Mouse (Mus musculus) fat pad, adult 2 months (tissue): ENCODE data around the gene Alpk1.

Source experiments
- DNase-seq: peaks from one replicate; pipeline ENCODE4 v3.0.0-alpha.2; 2011; ENCODE audit warnings: low read depth, low spot score; ENCODE audit errors: extremely low read depth

Alpk1 gene

DNA sequence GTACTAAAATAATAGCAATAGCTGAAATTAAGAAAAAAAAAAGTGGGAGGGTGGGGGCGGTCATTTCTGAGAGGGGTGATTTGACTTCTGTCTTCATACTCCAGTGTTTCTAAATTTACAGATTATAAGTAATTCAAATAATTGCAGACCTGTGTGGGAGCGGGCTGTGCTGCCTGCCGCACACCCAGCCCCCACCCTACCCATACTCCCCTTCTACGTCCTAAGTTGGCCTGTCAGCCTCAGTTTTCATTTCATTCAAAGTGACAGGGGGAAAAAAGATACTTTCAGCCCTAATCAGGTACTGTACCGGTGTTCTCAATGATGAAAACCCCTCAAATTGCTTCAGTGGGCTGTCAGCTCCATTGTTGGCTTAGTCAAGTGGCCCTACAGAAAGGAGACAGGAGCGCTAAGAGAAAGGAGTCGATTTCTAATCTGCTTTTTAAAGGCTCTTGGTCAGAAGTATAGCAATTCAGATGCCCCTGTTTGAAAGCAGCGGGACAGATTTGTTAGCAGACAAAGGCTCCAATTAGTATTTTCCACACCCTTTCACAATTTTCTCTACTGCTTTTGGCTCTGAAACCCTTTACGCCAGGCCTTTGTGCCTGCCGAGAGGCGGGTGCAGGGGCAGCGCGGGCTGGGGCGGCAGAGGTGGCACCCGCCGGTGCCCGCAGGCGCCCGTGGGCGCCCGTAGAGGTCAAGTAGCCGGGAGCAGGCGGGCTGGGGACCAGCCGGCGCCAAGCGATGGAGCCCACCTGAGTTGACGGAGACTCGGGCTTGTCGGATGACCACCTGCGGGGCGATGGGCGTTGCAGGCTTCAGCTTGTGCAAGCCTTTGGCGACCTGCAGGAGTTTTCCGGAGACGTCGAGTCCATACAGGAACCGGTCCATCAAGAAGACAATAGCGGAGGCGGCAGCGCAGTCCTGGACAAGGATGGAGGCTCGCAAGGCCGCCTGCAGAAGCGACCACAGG is 85.2 kb downstream of the Alpk1 start:
- DNase-seq = peak; percentile 14

DNA sequence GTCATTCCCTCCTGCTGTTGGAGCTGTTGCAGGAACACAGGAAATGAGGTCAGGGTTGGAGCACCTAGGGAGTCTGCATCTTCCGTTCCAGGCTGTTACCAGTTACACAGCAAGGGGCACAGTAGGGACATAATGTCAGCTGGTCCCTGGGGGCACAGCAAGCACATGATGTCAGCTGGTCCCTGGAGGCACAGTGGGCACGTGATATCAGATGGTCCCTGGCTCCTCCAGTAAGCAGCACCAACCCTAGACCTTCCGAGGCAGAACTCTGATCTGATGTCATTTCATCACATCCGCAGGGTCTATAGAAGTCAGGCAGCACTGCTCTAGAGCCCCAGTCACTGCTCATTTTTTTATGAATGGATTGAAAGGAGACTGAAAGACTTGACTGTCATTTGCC is 89.1 kb downstream of the Alpk1 start:
- no peak for DNase-seq

DNA sequence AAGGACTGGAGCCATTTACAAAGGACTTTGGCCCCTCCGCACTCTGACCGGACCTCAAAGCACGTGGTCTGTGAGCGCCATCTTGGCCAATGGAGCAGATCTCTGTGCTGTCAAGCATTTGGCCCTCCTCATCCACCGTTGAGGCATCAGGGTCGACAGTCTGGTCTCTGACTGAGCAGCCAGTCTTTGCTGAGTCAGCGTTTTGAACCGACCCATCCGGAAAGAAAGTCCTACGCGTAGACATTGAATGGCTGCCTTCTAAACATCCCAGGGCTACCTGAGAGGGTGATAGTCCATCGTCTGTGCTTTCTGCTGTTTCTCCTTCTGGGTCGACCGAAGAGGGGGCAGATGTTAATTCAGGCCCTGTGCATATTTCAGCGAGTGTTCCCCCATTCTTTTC is 100.6 kb downstream of the Alpk1 start:
- DNase-seq = no peak

DNA sequence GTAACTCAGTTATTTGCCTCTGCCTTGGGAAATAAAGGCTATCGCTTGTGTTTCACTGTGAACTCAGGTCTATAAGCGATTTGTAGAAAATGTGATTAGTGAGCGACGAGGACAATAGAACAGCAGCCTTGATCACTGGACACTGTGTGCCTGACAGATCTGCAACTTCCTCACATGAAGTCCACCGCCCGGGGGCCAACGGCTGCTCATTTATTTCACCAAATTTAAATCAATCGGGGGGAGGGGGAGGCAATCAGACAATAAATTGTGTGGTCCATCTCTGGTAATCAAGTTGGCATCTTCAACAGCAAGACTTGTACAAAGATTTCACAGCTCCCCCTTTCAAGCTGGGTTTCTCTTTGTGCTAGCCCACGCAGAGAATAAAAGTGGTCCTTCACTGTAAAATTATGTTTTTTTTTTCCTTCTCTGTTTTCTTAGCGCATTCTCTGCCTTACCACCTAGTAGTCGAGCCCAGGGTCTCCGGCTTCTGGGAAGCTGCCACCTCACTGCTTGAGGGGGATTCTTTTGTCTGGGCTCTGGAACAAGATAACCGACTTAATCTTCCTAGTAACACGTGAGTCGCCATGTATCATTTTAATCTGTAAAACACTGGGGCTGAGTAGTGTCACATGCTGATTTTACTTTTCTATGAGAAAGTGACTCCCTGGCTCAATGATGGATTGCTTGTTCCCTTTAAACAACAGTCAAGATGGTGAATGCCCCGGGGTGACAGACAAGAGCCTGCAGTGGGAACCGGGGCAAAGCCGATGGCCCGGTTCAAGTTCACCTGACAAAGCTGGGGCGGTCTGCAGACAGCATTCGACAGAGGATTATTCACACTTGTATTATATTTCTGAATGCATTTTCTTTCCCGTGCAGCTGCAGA is 118.4 kb downstream of the Alpk1 start:
- DNase-seq = no peak

DNA sequence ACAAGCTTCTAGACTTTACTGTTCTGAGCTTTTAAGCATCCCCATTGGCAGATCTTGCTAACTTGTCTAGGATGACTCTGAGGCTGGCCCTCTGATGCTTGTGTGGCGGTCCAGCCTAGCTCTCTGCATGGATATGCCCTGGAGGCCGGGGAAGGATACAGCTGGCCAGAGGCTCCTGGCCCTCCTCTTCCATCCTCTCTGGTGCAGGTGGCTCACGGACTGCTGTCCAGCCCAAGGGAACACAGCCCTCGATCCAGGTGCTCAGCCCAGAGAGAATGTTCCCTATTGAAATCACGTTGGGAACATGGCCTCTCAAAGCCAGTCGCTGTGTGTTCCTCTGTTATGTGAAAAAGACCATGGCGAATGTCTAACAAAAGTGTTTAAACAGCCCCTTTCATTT is 119.6 kb downstream of the Alpk1 start:
- DNase-seq = no peak

DNA sequence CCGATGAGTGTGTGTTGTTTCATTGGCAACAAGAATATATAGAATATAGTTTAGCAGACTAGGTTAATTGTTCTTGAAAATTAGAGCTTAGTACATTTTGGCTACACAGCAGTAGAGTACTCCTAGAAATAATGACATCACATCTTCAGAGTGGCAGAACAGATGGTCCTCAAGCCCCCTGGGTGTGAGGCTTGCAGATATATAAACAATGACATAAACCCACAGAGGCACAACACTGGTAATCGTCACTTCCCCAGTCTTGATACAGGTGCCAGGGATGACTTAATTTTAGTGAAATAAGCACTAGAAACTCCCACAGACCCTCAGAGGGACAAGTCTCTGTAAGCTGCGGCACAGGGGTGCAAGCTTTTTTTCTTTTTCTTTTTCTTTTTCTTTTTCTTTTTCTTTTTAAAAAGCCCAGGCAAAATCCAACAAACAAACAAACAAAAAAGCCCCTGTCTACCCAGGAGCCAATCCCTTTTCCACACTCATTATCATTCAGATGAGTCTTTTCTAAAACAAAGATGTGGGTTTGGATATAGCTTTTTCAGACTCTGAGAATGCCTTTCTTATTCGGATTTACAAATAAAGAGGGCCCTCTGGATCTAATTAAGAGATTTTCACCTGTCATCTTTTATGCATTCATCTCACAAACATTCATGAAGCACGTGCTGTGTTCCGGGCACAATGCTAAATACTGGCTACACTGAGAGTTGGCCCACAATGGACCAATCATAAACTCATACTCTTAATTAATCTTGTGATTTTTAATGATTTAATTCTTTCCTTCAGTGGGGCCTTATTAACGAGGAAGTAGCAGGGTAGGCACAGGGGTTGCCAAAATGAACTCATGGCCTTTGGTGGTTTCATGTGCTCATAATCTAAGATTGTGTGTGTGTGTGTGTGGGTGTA is 128.3 kb downstream of the Alpk1 start:
- DNase-seq = no peak

DNA sequence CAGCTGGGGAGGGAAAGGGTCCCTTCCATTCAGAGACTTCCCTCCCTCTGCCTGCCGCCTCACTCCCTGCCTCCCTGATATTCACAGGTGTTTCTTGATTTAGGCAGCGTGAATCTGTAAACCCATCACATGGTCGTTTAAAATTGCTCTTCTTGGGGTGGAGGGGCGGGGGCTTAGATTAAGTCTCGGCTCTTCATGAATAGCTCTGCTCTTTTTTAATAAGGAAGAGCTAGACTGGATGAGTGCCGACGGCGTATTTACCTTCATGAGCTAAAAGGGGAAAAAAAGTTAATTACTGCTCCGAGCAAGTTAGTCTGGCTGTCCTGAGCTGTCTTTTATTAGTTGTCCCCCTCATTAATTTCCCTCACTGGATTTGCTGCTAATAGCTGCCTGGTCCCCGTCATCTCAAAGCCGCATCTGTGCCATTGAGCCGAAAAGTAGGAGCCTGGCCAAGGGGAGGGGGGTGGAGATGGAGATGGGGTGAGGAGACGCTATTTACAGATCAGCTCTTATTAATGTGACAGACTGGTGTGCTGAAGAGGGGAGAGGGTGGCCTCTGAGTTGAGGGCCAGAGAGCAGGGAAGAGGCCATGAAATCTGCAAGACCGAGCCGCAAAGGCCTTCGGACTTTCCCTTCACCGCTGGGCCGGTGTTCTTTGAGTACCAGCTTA is 134.0 kb downstream of the Alpk1 start:
- no peak for DNase-seq

DNA sequence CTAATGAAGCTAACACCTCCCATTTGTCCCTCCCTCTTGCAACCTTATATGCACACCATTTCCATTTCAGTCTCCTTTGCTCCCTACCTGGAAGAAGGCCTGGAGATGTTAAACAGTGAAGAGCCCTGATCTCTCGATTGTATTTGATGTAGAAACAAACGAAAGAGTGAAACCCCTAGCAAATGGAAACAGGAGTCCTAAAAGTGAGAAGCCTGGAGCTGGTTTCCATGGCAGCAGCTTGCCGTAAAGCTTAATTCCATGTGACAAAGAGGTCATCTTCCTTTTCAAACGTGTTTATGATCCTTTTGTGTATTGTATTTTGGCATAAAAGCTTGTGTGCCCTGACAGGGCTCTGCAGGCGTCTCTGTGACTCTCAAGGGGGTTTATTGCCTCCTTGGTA is 138.1 kb downstream of the Alpk1 start:
- DNase-seq = no peak

DNA sequence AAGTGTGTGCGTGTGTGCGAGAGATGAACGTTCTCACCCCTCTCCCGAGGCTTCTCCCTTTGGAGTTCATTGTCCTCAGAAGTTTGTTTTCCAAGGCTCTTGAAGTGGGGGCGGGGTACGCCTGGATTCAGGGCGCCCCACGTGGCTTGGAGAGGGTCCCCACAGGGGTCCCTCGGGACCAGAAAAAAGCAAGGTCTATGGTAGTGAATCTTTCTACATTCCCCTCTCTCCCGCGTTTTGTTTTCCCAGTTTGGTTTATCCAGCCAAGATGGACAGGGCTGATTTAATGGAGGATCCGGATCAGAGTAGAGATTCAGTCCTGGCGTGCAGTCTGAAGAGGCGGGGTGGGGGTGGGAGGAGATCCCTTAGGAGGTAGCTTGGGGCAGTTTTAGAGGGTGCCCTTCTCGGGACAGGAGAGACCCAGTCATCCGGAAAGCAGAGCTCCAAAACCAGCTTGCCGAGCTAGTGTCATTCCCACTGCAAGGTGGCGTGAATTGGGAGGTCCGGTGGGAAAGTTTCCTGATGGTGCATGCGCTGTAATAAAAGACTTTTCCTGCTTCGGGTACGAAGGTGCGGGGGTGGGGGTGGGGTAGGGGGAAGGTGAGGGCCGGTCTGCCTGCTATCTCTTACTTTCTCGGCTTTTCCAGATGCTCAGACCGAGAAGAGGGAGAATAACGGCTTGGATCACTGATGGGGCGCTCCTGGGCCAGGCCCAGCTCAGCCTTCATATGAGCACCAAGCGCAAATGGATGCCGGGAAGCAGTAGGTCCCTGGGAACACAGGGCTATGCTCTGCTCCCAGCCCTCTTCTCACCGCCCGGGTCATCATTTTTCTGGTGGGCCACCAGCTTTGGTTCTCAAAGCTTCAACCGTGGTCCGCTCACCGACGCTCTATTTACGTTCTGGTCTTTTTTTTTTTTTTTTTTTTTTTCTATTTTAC is 139.3 kb downstream of the Alpk1 start:
- DNase-seq = no peak

DNA sequence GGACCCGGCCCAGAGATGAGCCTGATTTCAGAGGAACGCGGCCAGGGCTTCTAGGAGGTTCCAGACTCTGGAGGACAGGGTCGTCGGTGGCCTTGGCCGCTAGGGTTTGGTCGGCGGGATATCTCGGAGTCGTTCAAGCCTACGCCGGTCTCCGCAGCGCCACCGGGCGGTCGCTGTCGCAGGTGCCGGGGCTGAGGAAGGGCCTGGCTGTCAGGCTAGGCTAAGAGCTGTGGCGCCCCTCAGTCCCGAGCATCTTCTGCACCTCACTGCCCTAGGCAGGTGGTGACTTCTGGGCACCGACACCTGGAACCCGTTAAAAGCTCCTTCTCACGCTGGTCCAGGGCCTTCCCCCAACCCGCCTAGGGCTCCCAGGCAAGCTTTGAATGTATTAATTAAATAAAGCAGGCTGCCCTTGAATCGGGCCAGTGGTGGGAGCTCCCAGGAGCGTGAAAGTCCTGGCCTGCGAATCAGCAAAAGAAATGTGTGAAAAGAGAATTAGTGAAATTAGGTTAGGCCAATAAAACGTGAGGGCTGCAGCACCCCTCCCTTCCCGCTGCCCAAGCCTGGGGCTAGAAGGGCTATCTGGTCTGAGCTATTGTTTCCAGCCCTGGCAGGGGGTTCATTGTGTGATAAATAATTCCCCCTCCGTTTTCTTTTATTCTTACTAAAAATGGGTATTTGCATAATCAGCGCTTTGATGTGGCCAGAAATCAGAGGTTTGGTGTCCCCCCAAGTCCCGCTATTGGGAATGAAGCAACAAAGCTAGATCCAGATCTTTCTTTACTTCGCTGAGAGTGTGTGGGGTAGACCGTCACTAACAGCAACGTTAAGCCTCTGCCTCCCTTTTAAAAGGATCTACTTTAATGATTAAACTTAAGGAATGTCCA is 140.2 kb downstream of the Alpk1 start:
- DNase-seq = no peak

DNA sequence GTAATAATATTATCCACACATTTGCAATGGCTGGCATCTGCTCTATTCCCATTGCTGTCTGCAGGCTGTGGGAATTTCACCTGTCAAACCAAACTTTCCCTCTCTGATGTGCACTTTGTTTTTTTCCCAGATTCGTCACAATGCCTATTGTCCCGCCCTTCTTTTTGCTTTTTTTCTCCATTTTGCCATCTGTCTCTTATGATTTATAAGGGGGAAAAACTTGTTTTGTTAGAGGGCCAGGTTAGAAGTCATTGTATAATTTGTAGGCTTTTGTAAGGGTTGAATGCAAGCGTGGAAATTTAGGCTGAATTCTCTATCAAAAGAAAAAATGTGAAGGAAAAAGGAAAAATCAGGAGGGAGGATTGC is 145.4 kb downstream of the Alpk1 start:
- no peak for DNase-seq

DNA sequence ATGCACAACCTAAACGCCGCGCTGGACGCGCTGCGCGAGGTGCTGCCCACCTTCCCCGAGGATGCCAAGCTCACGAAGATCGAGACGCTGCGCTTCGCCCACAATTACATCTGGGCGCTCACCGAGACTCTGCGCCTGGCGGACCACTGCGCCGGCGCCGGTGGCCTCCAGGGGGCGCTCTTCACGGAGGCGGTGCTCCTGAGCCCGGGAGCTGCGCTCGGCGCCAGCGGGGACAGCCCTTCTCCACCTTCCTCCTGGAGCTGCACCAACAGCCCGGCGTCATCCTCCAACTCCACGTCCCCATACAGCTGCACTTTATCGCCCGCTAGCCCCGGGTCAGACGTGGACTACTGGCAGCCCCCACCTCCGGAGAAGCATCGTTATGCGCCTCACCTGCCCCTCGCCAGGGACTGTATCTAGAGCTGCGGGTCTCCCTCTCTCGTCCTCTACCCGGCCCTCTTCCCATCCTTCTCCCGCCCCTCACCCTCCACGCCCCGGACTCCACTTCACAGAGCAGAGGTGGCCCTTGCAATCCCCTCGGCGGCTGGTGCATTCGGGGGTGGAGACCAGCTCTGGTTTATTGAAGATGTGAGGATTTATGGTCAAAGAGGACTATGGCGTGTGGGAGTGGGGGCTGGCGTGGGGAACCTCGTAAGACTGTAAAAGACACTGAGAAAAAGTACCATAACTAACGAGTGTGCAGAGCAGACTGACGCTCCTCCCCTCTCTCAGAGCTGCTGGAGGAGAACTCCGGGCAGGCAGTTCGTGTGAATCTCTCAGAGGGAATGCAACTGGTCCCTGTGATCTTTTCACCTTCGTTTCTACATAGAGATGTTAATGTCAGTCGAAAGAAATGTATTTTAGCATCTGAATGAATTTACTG is 146.0 kb downstream of the Alpk1 start:
- DNase-seq = no peak

DNA sequence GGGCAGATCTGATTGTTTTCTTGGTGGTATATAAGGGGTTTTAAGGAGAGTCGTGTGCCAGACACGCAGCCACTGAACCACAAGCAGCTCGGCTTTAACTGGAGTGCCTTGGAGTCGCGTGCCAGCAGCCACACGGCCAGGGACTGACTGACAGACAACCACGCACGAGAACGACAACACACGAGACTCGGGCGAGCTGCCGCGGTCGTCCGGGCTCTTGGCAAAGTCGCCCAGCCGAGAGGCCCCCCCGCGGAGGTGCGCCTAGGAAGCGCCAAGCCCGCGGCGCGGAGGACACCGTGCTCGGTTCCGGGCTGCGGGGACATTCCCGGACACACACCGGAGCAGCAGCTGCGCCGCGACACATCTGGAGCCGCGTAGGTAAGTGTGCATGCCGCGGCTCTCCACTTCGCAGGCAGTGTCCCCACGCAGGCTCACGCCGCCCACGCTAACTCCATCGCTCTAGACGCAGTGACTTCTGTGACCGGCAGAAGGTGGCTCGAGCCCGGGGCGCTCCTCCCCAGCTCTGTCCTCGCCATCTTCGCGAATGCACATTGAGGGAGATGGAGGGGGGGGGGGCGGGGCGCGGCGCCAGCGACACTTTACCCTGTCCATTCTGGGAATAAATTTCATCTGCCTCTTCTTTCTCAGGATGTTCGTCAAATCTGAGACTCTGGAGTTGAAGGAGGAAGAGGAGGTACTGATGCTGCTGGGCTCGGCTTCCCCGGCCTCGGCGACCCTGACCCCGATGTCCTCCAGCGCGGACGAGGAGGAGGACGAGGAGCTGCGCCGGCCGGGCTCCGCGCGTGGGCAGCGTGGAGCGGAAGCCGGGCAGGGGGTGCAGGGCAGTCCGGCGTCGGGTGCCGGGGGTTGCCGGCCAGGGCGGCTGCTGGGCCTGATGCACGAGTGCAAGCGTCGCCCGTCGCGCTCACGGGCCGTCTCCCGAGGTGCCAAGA is 147.0 kb downstream of the Alpk1 start, which contains the start of gene Neurog2:
Neurog2 (plus strand) TSS at position 56 of the 953 bp plus-strand sequence.
- no peak for DNase-seq

DNA sequence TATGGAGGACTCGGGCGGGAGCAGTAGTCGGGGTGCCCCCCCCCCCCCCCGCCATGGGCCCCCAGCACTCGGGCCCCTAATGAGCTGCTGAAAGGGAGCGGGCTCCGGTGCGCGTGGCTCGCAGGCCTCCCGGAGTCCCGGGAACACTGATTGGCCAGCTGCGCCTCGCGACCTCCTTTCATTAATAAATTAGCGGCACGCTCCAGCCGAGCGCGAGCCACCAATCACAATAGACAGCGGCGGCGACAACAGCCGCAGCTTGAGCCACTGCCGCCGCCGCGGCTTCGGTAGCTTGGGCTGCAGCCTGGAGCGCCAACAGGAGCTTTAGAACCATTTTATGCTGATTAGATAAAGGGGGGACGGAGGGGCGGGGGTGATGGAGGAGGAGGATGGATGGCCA is 147.8 kb downstream of the Alpk1 start:
- no peak for DNase-seq

DNA sequence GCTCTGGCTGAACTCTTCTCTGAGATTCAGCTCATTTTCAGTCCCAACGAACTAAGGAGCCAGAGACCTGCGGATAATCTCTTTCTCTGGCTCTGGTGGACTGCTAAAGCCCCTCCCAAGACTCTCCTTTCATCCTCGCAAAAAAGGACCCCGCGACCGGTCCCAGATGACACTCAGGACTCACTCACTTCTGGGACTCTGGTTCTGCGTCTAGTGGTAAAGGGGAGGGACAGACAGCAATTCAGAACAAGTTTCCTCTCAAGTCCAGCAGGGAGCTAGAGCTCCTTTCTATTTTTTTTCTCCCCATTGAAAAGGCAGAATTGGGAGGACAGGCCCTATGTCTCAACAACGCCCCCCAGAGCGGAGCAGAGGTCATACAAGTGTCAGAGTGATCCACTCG is 148.7 kb downstream of the Alpk1 start:
- no peak for DNase-seq

DNA sequence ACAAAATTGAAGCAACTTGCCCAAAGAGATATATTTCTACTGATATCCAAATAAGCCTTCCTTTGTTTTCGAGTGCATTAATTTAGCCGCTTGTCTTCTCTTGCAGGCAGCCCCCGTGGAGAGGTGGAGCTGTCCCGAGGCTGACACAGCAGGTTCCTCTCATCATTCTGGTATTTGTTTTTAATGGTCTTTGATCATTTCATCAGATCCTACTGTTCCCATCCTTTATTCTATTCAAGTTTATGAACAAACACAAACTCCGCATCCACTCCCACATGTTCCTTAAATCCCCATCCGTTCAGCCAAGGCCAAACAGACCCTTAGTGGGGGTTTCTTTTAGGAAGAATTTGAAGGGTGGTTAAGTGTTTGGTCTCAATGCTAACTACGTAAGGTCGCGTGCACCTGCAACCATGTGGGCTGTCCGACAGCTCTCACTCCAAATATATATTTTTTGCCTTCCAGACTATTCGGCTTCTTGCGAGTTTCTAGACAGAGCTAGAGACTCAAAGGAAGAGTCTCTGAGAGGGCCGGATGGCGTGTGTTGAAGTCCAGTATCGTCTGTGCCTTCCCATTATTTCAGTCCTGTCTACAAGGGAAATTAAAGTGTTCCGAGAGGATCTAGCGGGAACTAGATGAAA is 149.5 kb downstream of the Alpk1 start:
- DNase-seq = no peak
